Mouse (Mus musculus): ENCODE data around the gene Cdc34. TPM values are rescaled to one million over a fixed set of nuclear protein-coding genes. Genes with fewer than 3 reads are reported as not detected.

Gene Cdc34
- polyA plus RNA-seq, 1 experiment: 117 TPM

- H3K27ac ChIP-seq (ENCODE audit: insufficient read depth, low read length): no peak overlapping the region
- H3K4me3 ChIP-seq (ENCODE audit: insufficient read depth, low read length): no peak overlapping the region
- no peak for TF ChIP-seq CTCF (IDR thresholded peaks at IDR 0.05; ENCODE audit: borderline replicate concordance, insufficient read depth, low read length)
- H3K4me1 ChIP-seq (ENCODE audit: control insufficient read depth, insufficient read depth, low read length): no peaks in the 10 kb centered on the region
Measured at GRCm38 (mm10) chr10:79654946-79655395, 27.0 kb upstream of the Cdc34 start.

GRCm38 (mm10) chr10:79658829-79659228, 23.2 kb upstream of the Cdc34 start:
- peak; percentile 4; the same call in 1 of the 2 replicates for TF ChIP-seq CTCF (IDR thresholded peaks at IDR 0.05; ENCODE audit: borderline replicate concordance, insufficient read depth, low read length)
- no peak for TF ChIP-seq POLR2A (IDR thresholded peaks at IDR 0.05; ENCODE audit: low read depth, low read length)

GRCm38 (mm10) chr10:79660298-79660697, 21.7 kb upstream of the Cdc34 start:
- H3K27ac ChIP-seq (ENCODE audit: insufficient read depth, low read length): no peak overlapping the region
- no peak overlapping the region for H3K4me3 ChIP-seq (ENCODE audit: insufficient read depth, low read length)
- no peaks in the 10 kb centered on the region for H3K4me1 ChIP-seq (ENCODE audit: control insufficient read depth, insufficient read depth, low read length)
- TF ChIP-seq CTCF (IDR thresholded peaks at IDR 0.05; ENCODE audit: borderline replicate concordance, insufficient read depth, low read length): no peak; the same call in 1 of the 2 replicates
- TF ChIP-seq POLR2A (IDR thresholded peaks at IDR 0.05; ENCODE audit: low read depth, low read length): no peak

More at GRCm38 (mm10) chr10:79658829-79659228, 23.2 kb upstream of the Cdc34 start:
- H3K4me3 ChIP-seq (ENCODE audit: insufficient read depth, low read length): no peak overlapping the region
- no peaks in the 10 kb centered on the region for H3K4me1 ChIP-seq (ENCODE audit: control insufficient read depth, insufficient read depth, low read length)
- H3K27ac ChIP-seq (ENCODE audit: insufficient read depth, low read length): no peak overlapping the region

GRCm38 (mm10) chr10:79661861-79662260, 20.1 kb upstream of the Cdc34 start:
- TF ChIP-seq POLR2A (IDR thresholded peaks at IDR 0.05; ENCODE audit: low read depth, low read length) (no peak), CTCF (IDR thresholded peaks at IDR 0.05; ENCODE audit: borderline replicate concordance, insufficient read depth, low read length) (no peak)
- Histone ChIP-seq H3K4me3 (ENCODE audit: insufficient read depth, low read length) (no peak overlapping the region), H3K4me1 (ENCODE audit: control insufficient read depth, insufficient read depth, low read length) (no peaks in the 10 kb centered on the region), H3K27ac (ENCODE audit: insufficient read depth, low read length) (no peak overlapping the region)

- Histone ChIP-seq H3K27ac (ENCODE audit: insufficient read depth, low read length) (no peak within 1 kb of the TSS), H3K4me3 (ENCODE audit: insufficient read depth, low read length) (no peak within 1 kb of the TSS)
- TF ChIP-seq CTCF (IDR thresholded peaks at IDR 0.05; ENCODE audit: borderline replicate concordance, insufficient read depth, low read length): peak; percentile 83
- TF ChIP-seq POLR2A (IDR thresholded peaks at IDR 0.05; ENCODE audit: low read depth, low read length): no peak
Measured at GRCm38 (mm10) chr10:79664131-79664665, 17.8 kb upstream of the Cdc34 start, which contains the start of gene Madcam1. Gene Madcam1 (plus strand): TSS chr10:79664559.

GRCm38 (mm10) chr10:79665051-79665450, 16.9 kb upstream of the Cdc34 start:
- H3K4me1 ChIP-seq (ENCODE audit: control insufficient read depth, insufficient read depth, low read length): no peaks in the 10 kb centered on the region
- TF ChIP-seq POLR2A (IDR thresholded peaks at IDR 0.05; ENCODE audit: low read depth, low read length): no peak
- TF ChIP-seq CTCF (IDR thresholded peaks at IDR 0.05; ENCODE audit: borderline replicate concordance, insufficient read depth, low read length): no peak
- H3K27ac ChIP-seq (ENCODE audit: insufficient read depth, low read length): no peak overlapping the region
- no peak overlapping the region for H3K4me3 ChIP-seq (ENCODE audit: insufficient read depth, low read length)

More at GRCm38 (mm10) chr10:79664131-79664665, 17.8 kb upstream of the Cdc34 start, which contains the start of gene Madcam1:
- no peaks in the 10 kb centered on the region for H3K4me1 ChIP-seq (ENCODE audit: control insufficient read depth, insufficient read depth, low read length)

- Histone ChIP-seq H3K4me3 (ENCODE audit: insufficient read depth, low read length) (no peak overlapping the region), H3K27ac (ENCODE audit: insufficient read depth, low read length) (no peak overlapping the region), H3K4me1 (ENCODE audit: control insufficient read depth, insufficient read depth, low read length) (no peaks in the 10 kb centered on the region)
- no peak for TF ChIP-seq CTCF (IDR thresholded peaks at IDR 0.05; ENCODE audit: borderline replicate concordance, insufficient read depth, low read length)
- no peak for TF ChIP-seq POLR2A (IDR thresholded peaks at IDR 0.05; ENCODE audit: low read depth, low read length)
Measured at GRCm38 (mm10) chr10:79666493-79666892, 15.5 kb upstream of the Cdc34 start.

- H3K4me3 ChIP-seq (ENCODE audit: insufficient read depth, low read length): no peak overlapping the region
- no peaks in the 10 kb centered on the region for H3K4me1 ChIP-seq (ENCODE audit: control insufficient read depth, insufficient read depth, low read length)
- no peak overlapping the region for H3K27ac ChIP-seq (ENCODE audit: insufficient read depth, low read length)
- no peak for TF ChIP-seq POLR2A (IDR thresholded peaks at IDR 0.05; ENCODE audit: low read depth, low read length)
Measured at GRCm38 (mm10) chr10:79668076-79668475, 13.9 kb upstream of the Cdc34 start.

- Histone ChIP-seq H3K4me3 (ENCODE audit: insufficient read depth, low read length) (peak within 1 kb of the TSS; percentile 89), H3K27ac (ENCODE audit: insufficient read depth, low read length) (peak within 1 kb of the TSS; percentile 86), H3K4me1 (ENCODE audit: control insufficient read depth, insufficient read depth, low read length) (no peaks in the 10 kb centered on the region)
- TF ChIP-seq CTCF (IDR thresholded peaks at IDR 0.05; ENCODE audit: borderline replicate concordance, insufficient read depth, low read length): 0 out of 2 replicates have a peak, but pooled peaks have one; percentile 3
- peak; percentile 70 for TF ChIP-seq POLR2A (IDR thresholded peaks at IDR 0.05; ENCODE audit: low read depth, low read length)
Measured at GRCm38 (mm10) chr10:79668771-79669575, 13.0 kb upstream of the Cdc34 start, which contains the start of gene Tpgs1. Gene Tpgs1 (plus strand): TSS chr10:79669369.

- no peak for TF ChIP-seq CTCF (IDR thresholded peaks at IDR 0.05; ENCODE audit: borderline replicate concordance, insufficient read depth, low read length)
- TF ChIP-seq POLR2A (IDR thresholded peaks at IDR 0.05; ENCODE audit: low read depth, low read length): peak; percentile 41; the same call in 1 of the 2 replicates
- peak overlapping the region; percentile 86 for H3K27ac ChIP-seq (ENCODE audit: insufficient read depth, low read length)
- H3K4me1 ChIP-seq (ENCODE audit: control insufficient read depth, insufficient read depth, low read length): no peaks in the 10 kb centered on the region
- peak overlapping the region; percentile 89 for H3K4me3 ChIP-seq (ENCODE audit: insufficient read depth, low read length)
Measured at GRCm38 (mm10) chr10:79669576-79670057, 12.4 kb upstream of the Cdc34 start.
